Mouse (Mus musculus): ENCODE results near the gene Ube2e2. TPM values are rescaled to one million over a fixed set of nuclear protein-coding genes. Genes with fewer than 3 reads are reported as not detected.

Ube2e2 gene
- polyA plus RNA-seq, 2 experiments: 69.7 to 82.7 TPM

DNA sequence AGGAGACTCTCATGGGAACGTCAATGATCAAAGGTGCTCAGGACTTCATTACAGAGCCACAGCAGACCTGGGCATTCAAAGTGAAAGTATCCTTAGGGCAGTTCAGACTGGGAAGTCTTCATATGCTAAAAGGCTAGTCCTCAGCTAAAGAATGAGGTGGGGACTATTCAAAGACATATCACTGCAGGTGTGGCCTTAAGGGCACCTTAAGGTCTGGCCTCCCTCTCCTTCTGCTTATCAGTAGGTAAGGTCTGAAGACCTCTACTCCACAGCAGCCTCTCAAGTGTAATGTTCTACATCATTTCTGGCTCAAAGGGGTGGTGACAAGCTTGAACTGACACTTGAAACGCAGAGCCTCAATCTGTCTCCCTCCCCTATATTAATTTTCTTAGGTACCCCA lies 98.3 kb downstream of the Ube2e2 start:
- DNase-seq (ENCODE audit: low spot score): no peak
- Histone ChIP-seq H3K9ac (ENCODE audit: low read depth, low read length, severe bottlenecking) (no peak overlapping the region), H3K4me2 (replicated peaks; ENCODE audit: low read depth, low read length, severe bottlenecking) (no peak overlapping the region), H3K4me1 (ENCODE audit: control insufficient read depth, insufficient read depth, low read length) (no peaks in the 10 kb centered on the region), H3K27ac (replicated peaks; ENCODE audit: low read depth, low read length) (no peak overlapping the region), H3K9me3 (ENCODE audit: control insufficient read depth, low read length) (no peaks in the 10 kb centered on the region), H3K4me3 (replicated peaks; ENCODE audit: low read length) (no peak overlapping the region), H3K27me3 (ENCODE audit: control insufficient read depth, insufficient read depth, low read length) (no peaks in the 10 kb centered on the region), H3K36me3 (ENCODE audit: control insufficient read depth, insufficient read depth, low read length) (no peaks in the 10 kb centered on the region)
- TF ChIP-seq POLR2A (IDR thresholded peaks at IDR 0.05; ENCODE audit: borderline replicate concordance, extremely low read depth, insufficient read depth, insufficient read length): no peak
- WGBS: 70% methylated on average over 2 of the region's 2 CpGs
- ATAC-seq (ENCODE audit: low FRiP score, low read depth): no peak

DNA sequence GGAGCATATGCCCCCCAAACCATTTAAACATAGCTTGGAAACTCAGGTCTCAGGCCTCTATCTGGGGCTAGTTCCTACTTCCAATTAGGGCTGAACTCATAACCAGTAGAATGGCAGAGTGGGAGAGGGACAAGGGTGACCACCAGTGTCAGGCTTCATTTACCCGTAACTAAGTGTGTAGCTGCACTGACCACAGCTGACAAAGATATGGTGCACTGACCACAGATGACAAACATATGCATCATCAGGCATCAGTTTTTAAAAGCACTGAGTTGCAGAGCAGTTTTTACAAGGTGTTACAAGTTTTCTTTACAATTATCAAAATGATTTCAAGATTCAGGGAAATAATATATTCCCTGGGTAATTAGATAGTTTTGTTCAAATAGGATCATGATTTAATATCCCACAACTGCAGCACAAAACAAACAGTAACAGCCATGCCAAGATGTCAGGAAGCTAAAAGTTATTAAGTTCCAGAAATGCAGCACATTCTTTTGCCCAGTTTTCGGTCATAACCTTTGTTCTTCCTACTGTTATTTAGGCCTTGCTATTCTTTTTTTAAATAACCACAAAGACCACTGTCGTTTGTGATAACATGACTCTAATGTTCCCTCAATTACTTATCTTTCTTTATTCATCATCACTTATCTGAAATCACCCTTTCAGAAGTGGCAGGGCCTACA lies 114.9 kb downstream of the Ube2e2 start:
- no peaks in the 10 kb centered on the region for H3K4me1 ChIP-seq (ENCODE audit: control insufficient read depth, insufficient read depth, low read length)
- WGBS: 76% methylated on average over 3 of the region's 3 CpGs
- no peak overlapping the region for H3K4me3 ChIP-seq (replicated peaks; ENCODE audit: low read length)
- H3K27ac ChIP-seq (replicated peaks; ENCODE audit: low read depth, low read length): no peak overlapping the region
- no peak overlapping the region for H3K9ac ChIP-seq (ENCODE audit: low read depth, low read length, severe bottlenecking)
- no peak for TF ChIP-seq POLR2A (IDR thresholded peaks at IDR 0.05; ENCODE audit: borderline replicate concordance, extremely low read depth, insufficient read depth, insufficient read length)
- H3K27me3 ChIP-seq (ENCODE audit: control insufficient read depth, insufficient read depth, low read length): no peaks in the 10 kb centered on the region
- no peak for ATAC-seq (ENCODE audit: low FRiP score, low read depth)
- no peak for DNase-seq (ENCODE audit: low spot score)
- H3K36me3 ChIP-seq (ENCODE audit: control insufficient read depth, insufficient read depth, low read length): no peaks in the 10 kb centered on the region
- no peaks in the 10 kb centered on the region for H3K9me3 ChIP-seq (ENCODE audit: control insufficient read depth, low read length)
- H3K4me2 ChIP-seq (replicated peaks; ENCODE audit: low read depth, low read length, severe bottlenecking): no peak overlapping the region

DNA sequence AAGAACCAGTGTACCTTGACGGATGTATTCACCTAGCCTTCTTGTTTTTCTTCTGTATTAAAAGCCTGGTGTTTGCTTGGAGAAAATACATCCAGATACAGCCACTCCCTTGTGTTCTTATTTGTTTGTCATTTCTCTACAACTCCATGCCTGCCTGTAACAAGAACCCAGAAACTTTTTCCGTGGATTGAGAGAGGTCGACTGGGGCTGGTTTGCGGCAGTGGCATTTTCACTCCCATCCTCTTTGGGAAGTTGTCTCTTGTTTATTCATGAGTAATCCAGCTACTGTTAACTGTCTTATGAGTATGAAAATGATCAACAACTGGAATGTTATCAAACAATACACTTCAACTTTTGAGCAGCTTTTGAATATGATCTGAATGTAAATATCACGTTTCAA lies 115.8 kb downstream of the Ube2e2 start:
- DNase-seq (ENCODE audit: low spot score): no peak
- Histone ChIP-seq H3K27ac (replicated peaks; ENCODE audit: low read depth, low read length) (no peak overlapping the region), H3K9ac (ENCODE audit: low read depth, low read length, severe bottlenecking) (no peak overlapping the region), H3K27me3 (ENCODE audit: control insufficient read depth, insufficient read depth, low read length) (no peaks in the 10 kb centered on the region), H3K4me2 (replicated peaks; ENCODE audit: low read depth, low read length, severe bottlenecking) (no peak overlapping the region), H3K4me1 (ENCODE audit: control insufficient read depth, insufficient read depth, low read length) (no peaks in the 10 kb centered on the region), H3K4me3 (replicated peaks; ENCODE audit: low read length) (no peak overlapping the region), H3K9me3 (ENCODE audit: control insufficient read depth, low read length) (no peaks in the 10 kb centered on the region), H3K36me3 (ENCODE audit: control insufficient read depth, insufficient read depth, low read length) (no peaks in the 10 kb centered on the region)
- no peak for TF ChIP-seq POLR2A (IDR thresholded peaks at IDR 0.05; ENCODE audit: borderline replicate concordance, extremely low read depth, insufficient read depth, insufficient read length)
- WGBS: 85% methylated on average over 5 of the region's 5 CpGs
- no peak for ATAC-seq (ENCODE audit: low FRiP score, low read depth)

DNA sequence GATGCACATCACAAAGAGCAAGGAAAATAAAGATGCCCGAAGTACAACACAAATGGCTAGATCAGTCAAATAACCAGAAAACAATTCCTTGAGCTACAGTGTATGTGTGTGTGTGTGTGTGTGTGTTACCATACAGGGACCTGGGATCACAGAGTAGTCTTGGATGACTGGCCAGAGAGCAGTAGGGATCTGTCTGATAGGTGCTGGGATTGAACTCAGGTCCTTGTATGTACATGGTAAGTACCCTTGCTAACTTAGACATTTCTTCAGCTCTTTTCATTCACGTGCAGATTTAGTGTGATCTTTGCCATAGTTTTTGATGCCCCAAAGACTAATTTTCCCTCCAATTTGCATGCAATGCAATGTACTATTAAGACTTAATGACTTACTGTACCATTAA lies 117.9 kb downstream of the Ube2e2 start:
- no peak overlapping the region for H3K4me3 ChIP-seq (replicated peaks; ENCODE audit: low read length)
- H3K27me3 ChIP-seq (ENCODE audit: control insufficient read depth, insufficient read depth, low read length): no peaks in the 10 kb centered on the region
- no peaks in the 10 kb centered on the region for H3K36me3 ChIP-seq (ENCODE audit: control insufficient read depth, insufficient read depth, low read length)
- H3K4me1 ChIP-seq (ENCODE audit: control insufficient read depth, insufficient read depth, low read length): no peaks in the 10 kb centered on the region
- TF ChIP-seq POLR2A (IDR thresholded peaks at IDR 0.05; ENCODE audit: borderline replicate concordance, extremely low read depth, insufficient read depth, insufficient read length): no peak
- H3K4me2 ChIP-seq (replicated peaks; ENCODE audit: low read depth, low read length, severe bottlenecking): no peak overlapping the region
- ATAC-seq (ENCODE audit: low FRiP score, low read depth) (no peak), DNase-seq (ENCODE audit: low spot score) (no peak)
- no peaks in the 10 kb centered on the region for H3K9me3 ChIP-seq (ENCODE audit: control insufficient read depth, low read length)
- 86% methylated on average over 2 of the region's 2 CpGs for WGBS
- H3K9ac ChIP-seq (ENCODE audit: low read depth, low read length, severe bottlenecking): no peak overlapping the region
- no peak overlapping the region for H3K27ac ChIP-seq (replicated peaks; ENCODE audit: low read depth, low read length)

DNA sequence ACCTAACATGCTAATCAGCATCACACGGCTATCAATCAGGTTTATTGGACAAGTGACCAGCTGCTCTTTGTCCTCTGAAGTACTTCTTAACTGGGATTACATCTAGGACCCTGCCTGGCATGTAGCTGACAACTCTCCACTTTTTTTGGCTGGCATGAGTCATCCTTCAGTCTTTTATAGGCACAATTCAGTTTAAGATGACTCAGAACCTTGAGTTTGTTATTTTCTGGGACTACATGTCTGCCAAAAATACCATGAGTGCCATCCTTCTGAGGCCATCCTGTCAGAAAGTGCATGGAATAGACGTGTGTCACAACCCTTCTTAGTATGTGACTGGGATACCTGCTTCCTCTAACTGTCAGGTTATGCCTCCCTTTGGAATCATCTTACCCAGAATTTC lies 120.3 kb downstream of the Ube2e2 start:
- no peak for ATAC-seq (ENCODE audit: low FRiP score, low read depth)
- H3K4me1 ChIP-seq (ENCODE audit: control insufficient read depth, insufficient read depth, low read length): no peaks in the 10 kb centered on the region
- no peak for DNase-seq (ENCODE audit: low spot score)
- H3K9ac ChIP-seq (ENCODE audit: low read depth, low read length, severe bottlenecking): no peak overlapping the region
- no peaks in the 10 kb centered on the region for H3K36me3 ChIP-seq (ENCODE audit: control insufficient read depth, insufficient read depth, low read length)
- 45% methylated on average over 2 of the region's 2 CpGs for WGBS
- no peak overlapping the region for H3K4me2 ChIP-seq (replicated peaks; ENCODE audit: low read depth, low read length, severe bottlenecking)
- H3K27me3 ChIP-seq (ENCODE audit: control insufficient read depth, insufficient read depth, low read length): no peaks in the 10 kb centered on the region
- no peak for TF ChIP-seq POLR2A (IDR thresholded peaks at IDR 0.05; ENCODE audit: borderline replicate concordance, extremely low read depth, insufficient read depth, insufficient read length)
- H3K9me3 ChIP-seq (ENCODE audit: control insufficient read depth, low read length): no peaks in the 10 kb centered on the region
- no peak overlapping the region for H3K27ac ChIP-seq (replicated peaks; ENCODE audit: low read depth, low read length)
- no peak overlapping the region for H3K4me3 ChIP-seq (replicated peaks; ENCODE audit: low read length)

Measured in limb, embryonic 14.5 days (tissue).